Mouse (Mus musculus) retina, postnatal 1 day (tissue): Measurements from ENCODE around the gene Kctd20.

ENCODE experiments used
- DNase-seq: peaks from one replicate; pipeline ENCODE4 v3.0.0-alpha.2; 2012

Gene Kctd20

GRCm38 (mm10) chr17:28934120-28934916 lies 17.4 kb upstream of the Kctd20 start:
- DNase-seq, result no peak

GRCm38 (mm10) chr17:28936133-28936532 lies 15.6 kb upstream of the Kctd20 start:
- DNase-seq, result no peak

- no peak for DNase-seq
Measured at GRCm38 (mm10) chr17:28936622-28937345, 15.0 kb upstream of the Kctd20 start.

GRCm38 (mm10) chr17:28940776-28941555 lies 10.8 kb upstream of the Kctd20 start:
- DNase-seq, result peak; percentile 92

- no peak for DNase-seq
Measured at GRCm38 (mm10) chr17:28942101-28942500, 9.6 kb upstream of the Kctd20 start.

- DNase-seq, result no peak
Measured at GRCm38 (mm10) chr17:28943740-28944139, 8.0 kb upstream of the Kctd20 start, which contains the start of gene Pxt1. Gene Pxt1 (minus strand): TSS chr17:28943840.

GRCm38 (mm10) chr17:28944481-28944880 lies 7.3 kb upstream of the Kctd20 start:
- no peak for DNase-seq

- no peak for DNase-seq
Measured at GRCm38 (mm10) chr17:28947011-28947939, 4.5 kb upstream of the Kctd20 start.

- no peak for DNase-seq
Measured at GRCm38 (mm10) chr17:28948661-28949060, 3.1 kb upstream of the Kctd20 start.

GRCm38 (mm10) chr17:28950751-28951150 lies 999 bp upstream of the Kctd20 start:
- DNase-seq, result no peak

- no peak for DNase-seq
Measured at GRCm38 (mm10) chr17:28953251-28953650, 1.5 kb downstream of the Kctd20 start.

- DNase-seq, result no peak
Measured at GRCm38 (mm10) chr17:28954416-28954815, 2.7 kb downstream of the Kctd20 start.

GRCm38 (mm10) chr17:28960597-28960996 lies 8.8 kb downstream of the Kctd20 start:
- DNase-seq, result no peak

GRCm38 (mm10) chr17:28961596-28961995 lies 9.8 kb downstream of the Kctd20 start:
- no peak for DNase-seq

- DNase-seq, result no peak
Measured at GRCm38 (mm10) chr17:28967021-28967610, 15.4 kb downstream of the Kctd20 start.

GRCm38 (mm10) chr17:28970122-28970521 lies 18.4 kb downstream of the Kctd20 start:
- DNase-seq, result no peak

- no peak for DNase-seq
Measured at GRCm38 (mm10) chr17:28979091-28979490, 27.3 kb downstream of the Kctd20 start.

- no peak for DNase-seq
Measured at GRCm38 (mm10) chr17:28981081-28981480, 29.3 kb downstream of the Kctd20 start.

- DNase-seq, result no peak
Measured at GRCm38 (mm10) chr17:28982591-28982990, 30.8 kb downstream of the Kctd20 start.

GRCm38 (mm10) chr17:28984724-28985420 lies 33.1 kb downstream of the Kctd20 start:
- no peak for DNase-seq

- peak; percentile 35 for DNase-seq
Measured at GRCm38 (mm10) chr17:28986833-28987232, 35.1 kb downstream of the Kctd20 start.
